Mouse (Mus musculus) kidney, adult 11 months (tissue): Measurements from ENCODE around the gene Esam.
A peak's percentile ranks its signal among the peaks of the same experiment; 100 is the strongest.

Experiments
- DNase-seq: peaks from one replicate; pipeline ENCODE4 v3.0.0; 2022

Esam gene

DNA sequence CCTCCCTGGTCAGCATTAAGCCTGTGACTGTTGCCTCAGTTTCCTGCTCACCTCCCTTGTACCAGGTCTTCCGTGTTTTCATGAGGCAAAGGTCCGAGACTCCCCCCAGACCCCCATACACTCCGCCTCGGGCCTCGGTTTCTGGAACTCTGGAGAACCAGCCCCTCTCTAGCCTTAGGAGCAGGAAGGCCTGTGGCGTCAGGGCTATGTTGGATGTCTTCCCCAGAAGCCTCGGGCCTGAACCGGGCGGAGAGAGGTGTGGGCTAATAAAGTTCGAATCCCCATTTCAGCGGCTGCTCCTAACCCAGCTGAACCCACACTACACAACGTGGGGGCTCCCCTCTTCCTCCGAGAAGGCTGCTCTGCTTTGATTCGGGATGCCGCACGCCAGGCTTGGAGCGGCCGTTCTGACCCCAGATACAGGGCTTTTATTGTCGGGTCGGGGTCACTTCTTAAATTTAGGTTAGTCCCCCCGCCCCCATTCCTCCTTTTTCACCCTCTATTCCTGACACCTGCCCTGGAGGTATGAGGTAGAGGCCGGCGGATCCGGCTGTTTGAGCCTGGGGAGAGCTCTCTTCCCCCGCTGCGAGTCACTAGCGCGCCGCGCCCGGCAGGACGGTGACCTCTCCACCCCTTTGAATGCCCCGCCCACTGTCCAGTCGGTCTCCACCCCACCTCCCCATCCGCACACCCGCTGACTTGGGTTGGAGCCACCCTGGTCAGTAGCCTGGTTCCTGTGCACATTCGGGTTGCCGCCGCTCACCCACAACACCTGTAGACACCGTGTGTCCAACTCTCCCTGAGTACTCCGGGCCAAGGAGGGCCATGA is at the start of gene Esam:
Gene Esam (plus strand): TSS at position 683 of the 829 bp plus-strand sequence.
- peak; percentile 77 for DNase-seq

- no peak for DNase-seq
Measured at GRCm38 (mm10) chr9:37485146-37485545, 42.7 kb upstream of the Esam start.

DNA sequence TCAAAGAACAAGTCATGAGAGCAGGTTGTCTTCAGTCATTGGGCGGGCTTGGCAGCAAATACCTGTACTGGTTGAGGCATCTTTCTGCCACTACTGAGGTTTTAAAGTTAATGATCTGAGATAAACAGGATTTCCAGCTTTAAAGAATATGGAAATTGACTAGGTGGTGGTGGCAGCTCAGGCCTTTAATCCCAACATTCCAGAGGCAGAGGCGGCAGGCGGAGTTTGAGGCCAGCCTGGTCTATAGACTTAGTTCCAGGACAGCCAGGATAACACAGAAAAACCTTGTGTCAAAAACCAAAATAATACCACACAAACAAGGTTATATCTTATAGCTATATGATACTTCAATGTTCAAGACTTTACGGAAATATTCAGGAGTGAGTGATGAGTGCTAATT is 39.8 kb upstream of the Esam start:
- no peak for DNase-seq

- peak; percentile 82 for DNase-seq
Measured at GRCm38 (mm10) chr9:37488611-37489396, 39.1 kb upstream of the Esam start, which contains the start of gene Msantd2. Gene Msantd2 (plus strand): TSS chr9:37489319.

- DNase-seq, result peak; percentile 24
Measured at GRCm38 (mm10) chr9:37489446-37490120, 38.3 kb upstream of the Esam start.

GRCm38 (mm10) chr9:37495761-37496160 is 32.1 kb upstream of the Esam start:
- no peak for DNase-seq

GRCm38 (mm10) chr9:37496325-37496724 is 31.6 kb upstream of the Esam start:
- DNase-seq, result no peak

DNA sequence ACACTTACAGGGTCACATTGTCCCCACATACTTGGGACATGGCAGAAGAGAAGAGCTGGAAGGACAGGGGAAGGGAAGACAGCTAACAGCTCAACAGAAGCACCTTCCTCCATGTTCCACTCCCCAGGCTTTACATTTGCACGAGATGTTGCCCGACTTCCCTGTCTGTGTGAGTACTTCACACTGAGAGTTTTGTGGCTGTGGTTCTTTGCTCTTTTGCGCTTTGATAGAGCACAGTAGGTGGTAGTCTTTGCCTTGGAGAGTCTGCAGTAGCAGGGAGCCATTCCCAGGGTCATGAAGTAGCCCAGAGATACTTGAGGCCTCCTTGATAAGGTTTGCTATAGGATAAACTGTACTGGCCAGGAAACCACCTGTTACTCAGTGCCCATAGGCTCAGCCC is 27.7 kb upstream of the Esam start:
- no peak for DNase-seq

DNA sequence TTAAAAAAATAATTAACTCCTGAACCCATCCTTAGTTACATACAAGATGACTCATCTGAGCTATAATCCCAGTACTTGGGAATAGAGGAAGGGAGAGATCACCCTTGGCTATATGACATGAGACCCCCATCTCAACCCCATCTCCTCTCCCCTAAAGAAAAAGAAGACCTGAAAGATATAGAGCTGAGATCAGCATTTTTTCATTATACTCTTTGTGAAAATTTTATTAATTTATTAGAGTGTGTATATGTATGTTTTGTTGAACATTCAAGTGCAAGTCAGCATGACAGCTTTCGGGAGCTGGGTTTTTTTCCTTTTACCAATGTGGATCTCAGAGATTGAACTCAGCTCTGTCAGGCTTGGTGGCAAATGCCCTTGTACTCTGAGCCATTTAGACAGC is 26.7 kb upstream of the Esam start:
- no peak for DNase-seq

DNA sequence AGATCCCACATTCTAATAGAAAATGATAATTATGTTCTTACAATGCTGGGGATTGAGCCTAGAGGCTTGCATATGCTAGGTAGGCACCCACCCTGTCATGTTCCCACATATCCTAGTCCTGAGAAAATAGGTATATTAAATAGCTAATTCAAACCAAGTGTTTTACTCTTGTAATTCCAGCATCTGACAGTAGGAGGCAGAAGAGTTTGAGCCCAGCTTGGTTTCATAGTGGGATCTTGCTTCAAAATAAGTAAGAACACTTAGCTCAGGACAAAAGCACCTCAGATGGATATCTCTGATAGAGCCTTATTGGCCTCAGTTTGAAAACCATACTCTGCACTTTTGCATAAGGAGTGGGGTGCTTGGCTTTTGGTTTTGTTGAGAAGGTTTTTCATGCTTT is 23.5 kb upstream of the Esam start:
- DNase-seq, result no peak

GRCm38 (mm10) chr9:37506023-37506422 is 21.9 kb upstream of the Esam start:
- DNase-seq, result no peak

GRCm38 (mm10) chr9:37512097-37512496 is 15.8 kb upstream of the Esam start:
- DNase-seq, result no peak

DNA sequence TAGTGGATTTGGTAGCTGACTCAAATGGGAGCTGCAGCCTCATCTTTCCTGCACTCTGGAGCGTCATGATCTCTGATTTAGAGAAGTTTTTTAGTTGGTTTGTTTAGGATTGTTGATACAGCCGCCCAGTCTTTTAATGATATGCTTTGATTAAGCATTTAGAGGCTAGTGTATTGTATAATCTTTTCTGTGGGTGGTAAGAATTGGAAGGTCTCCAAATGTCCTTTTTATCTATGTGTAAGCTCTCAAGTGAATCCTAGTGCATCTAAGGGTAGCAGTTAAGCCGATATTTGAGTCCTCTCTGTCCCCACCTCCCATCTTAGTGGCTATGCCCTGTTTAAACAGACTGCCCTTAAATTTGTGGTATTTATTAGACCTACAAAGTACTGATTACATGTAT is 13.4 kb upstream of the Esam start:
- DNase-seq, result no peak

DNA sequence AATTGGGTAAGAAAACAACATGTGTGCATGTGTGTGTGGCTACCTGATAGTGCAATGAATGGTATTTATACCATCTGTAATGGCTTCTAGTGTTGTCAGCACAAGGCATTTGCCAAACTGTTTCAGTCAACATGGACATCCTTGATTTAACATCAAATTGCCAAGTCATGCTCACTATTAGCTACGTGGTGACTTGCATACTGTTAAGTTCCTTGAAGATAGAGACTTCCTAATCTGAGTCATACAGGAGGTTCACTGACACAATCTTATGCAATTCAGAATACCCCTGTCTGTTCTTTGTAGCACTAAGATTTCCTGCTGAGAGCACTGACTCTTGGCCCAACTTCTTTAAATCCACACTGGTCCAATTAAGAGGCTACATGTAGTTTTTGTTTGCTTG is 10.4 kb upstream of the Esam start:
- no peak for DNase-seq

- no peak for DNase-seq
Measured at GRCm38 (mm10) chr9:37518991-37519390, 8.9 kb upstream of the Esam start.

DNA sequence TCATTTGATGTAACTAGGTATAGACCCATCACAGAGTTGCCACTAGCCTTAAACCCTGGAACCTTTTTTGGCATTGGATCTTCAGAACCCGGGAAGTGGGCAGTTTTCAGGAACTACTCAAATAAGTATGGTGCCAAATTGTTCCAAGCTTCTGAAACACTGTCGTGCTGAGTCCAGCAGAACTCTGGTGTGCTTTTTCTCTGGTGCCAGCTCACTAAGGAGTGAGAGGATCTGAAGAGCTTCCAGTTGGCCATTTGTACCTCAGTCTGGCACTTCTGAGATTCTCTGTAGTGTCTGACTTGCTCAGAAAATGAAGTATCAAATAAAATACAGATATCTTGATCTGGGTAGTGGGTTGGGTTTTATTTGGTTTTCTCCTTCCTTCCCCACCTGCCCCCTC is 7.9 kb upstream of the Esam start:
- no peak for DNase-seq

GRCm38 (mm10) chr9:37525461-37525860 is 2.4 kb upstream of the Esam start:
- DNase-seq, result no peak

DNA sequence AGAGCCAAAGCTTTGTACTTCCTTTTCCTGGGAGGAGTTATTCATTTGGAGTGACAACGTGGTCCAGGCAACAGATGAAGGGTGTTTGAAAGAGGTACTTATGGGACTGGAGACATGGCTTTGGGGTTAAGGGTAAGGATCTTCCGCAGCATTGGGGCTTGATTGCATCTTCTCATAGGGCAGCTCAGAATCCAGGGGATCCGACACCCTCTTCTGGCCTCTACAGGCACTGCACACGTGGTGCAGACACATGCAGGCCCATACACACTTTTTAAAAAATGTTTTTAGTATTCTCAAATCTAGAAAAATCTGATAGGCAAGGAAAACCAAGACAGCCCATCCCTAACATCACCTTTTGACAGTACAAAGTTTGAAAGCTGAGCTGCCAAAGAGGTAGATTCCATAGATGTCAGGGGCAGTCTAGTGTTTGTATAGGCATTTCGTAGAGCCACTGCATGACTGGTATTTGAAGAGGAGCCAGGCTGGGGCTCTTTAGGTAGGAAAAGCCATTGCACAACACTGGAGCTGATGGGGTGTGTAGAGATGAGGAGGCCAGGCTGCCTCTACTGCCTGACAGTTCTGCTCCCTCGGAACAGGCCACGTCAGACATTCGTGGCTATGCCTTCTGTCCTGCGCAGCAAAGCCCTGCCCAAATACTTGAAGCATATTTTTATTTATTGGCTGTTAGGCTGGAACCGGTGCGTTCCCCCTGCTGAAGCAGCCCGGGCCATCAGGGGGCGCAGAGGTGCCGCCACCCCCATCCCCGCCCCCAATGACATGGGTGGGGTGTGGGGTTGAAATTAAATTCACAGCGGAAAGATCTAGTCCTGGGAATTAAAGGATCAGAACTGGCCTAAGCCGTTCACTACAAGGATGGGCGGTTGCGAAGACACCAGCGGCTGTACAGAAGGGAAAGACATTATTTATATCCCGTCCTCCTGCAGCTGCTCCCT is 1.2 kb upstream of the Esam start:
- DNase-seq, result no peak

DNA sequence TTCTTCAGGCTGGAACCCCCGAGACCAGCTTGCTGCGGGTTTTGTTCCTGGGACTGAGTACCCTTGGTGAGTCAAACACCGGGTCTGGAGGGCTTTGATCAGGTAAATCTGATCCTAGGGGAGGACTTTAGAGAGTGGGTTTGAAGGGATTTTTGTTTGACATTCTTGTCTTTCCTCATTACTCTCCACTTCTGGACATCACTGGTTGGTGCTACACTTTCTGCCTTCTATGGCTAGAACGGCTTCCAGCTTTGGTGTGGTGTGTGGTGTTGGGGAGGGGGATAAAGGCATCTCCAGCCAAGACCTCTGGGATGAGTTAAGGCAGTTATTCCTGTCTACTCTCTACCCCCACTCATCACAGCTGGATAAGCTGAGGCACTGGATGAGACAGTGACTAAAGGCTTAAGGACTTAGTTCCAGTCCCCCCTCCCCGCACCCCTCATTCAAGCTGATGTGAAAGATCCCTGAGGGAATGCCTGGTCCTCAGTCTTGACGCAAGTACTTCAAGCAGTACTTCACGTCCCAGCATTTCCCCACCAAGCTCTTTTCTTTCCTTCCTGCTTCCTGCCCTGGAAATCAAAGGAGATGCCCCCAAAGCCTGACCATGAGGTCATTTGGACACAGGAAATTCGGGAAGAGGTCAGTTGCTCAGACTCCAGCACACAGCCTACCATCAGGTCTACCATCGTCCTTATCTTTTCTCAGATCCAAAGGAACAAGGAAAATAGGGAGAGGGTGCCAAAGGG is 520 bp downstream of the Esam start:
- DNase-seq, result peak; percentile 30

GRCm38 (mm10) chr9:37530031-37530887 is 2.4 kb downstream of the Esam start:
- DNase-seq, result peak; percentile 82
